Comparison of ENCODE assay signal across 15 mouse cellular contexts in genomic region chr12:61307396-61307795, GRCm38 (mm10).
"Had no signal": no experiment of that assay in that cellular context is flagged by ENCODE, and none has a peak within 500 bp of the region (broad histone marks: within the 10 kb centered on the region; RNA-seq: fewer than 3 reads in every experiment).

No protein-coding gene starts in this region.

- H3K9me3 ChIP-seq: kidney, embryonic 15.5 days; limb, embryonic 15.5 days; liver, embryonic 12.5 days; neural tube, embryonic 15.5 days had no signal

- H3K4me1 ChIP-seq: kidney, embryonic 15.5 days; limb, embryonic 15.5 days; liver, embryonic 12.5 days; neural tube, embryonic 15.5 days had no signal

- ATAC-seq: liver, embryonic 12.5 days had no signal

- DNase-seq: kidney, postnatal 14 days; lung, embryonic 14.5 days; lung, postnatal 10 days; lung, postnatal 4 days; right cerebral cortex, adult 18-20 months; right cerebral cortex, postnatal 25 days; thymus, adult 18-20 months; thymus, postnatal 14 days had no signal

- H3K27ac ChIP-seq: kidney, embryonic 15.5 days; limb, embryonic 15.5 days; liver, embryonic 12.5 days; neural tube, embryonic 15.5 days; stomach, postnatal 0 days had no signal

- H3K36me3 ChIP-seq: kidney, embryonic 15.5 days; limb, embryonic 15.5 days; liver, embryonic 12.5 days; neural tube, embryonic 15.5 days had no signal

- H3K4me3 ChIP-seq: kidney, embryonic 15.5 days; limb, embryonic 15.5 days; liver, embryonic 12.5 days; myocyte; neural tube, embryonic 15.5 days had no signal

- H3K4me2 ChIP-seq: kidney, embryonic 15.5 days; limb, embryonic 15.5 days; liver, embryonic 12.5 days; lung, embryonic 14.5 days; midbrain, embryonic 11.5 days; neural tube, embryonic 15.5 days had no signal

- H3K9ac ChIP-seq: kidney, embryonic 15.5 days; limb, embryonic 15.5 days; liver, embryonic 12.5 days; lung, embryonic 14.5 days; neural tube, embryonic 15.5 days had no signal

- H3K27me3 ChIP-seq: kidney, embryonic 15.5 days; limb, embryonic 15.5 days; liver, embryonic 12.5 days; neural tube, embryonic 15.5 days had no signal
